Mouse (Mus musculus) MEL (cell line): ENCODE measurements around the gene Cpt1a. TPM values are rescaled to one million over a fixed set of nuclear protein-coding genes. Genes with fewer than 3 reads are reported as not detected.
A peak's percentile ranks its signal among the peaks of the same experiment; 100 is the strongest.

Experiments used
- DNase-seq: peaks from one replicate; pipeline ENCODE4 v3.0.0; 2011; ENCODE audit warnings: low read depth, low spot score
- H3K27ac ChIP-seq: 2 replicates; pipeline ENCODE4 v1.5.1; 2012; ENCODE audit warnings: low read depth, mild to moderate bottlenecking, control low read depth, low read length, moderate library complexity; ENCODE audit not compliant: control insufficient read depth
- H3K27me3 ChIP-seq, 2 experiments: fragments of 150-350 bp in 1 of 2; sonication (generic) in 1 of 2; 2 replicates each; pipeline ENCODE4 v1.6.1; 2012; ENCODE audit warnings: low read length in 2 of 2, mild to moderate bottlenecking in 2 of 2, improper control_type of control experiment in 1 of 2, moderate library complexity in 1 of 2; ENCODE audit not compliant: insufficient read depth in 2 of 2, control insufficient read depth in 1 of 2
- H3K36me3 ChIP-seq, 2 experiments: 2 replicates each; pipeline ENCODE4 v1.6.1; 2012 to 2014; ENCODE audit warnings: low read length in 2 of 2, improper control_type of control experiment in 1 of 2, inconsistent platforms in 1 of 2, mild to moderate bottlenecking in 1 of 2; ENCODE audit not compliant: insufficient read depth in 2 of 2, control insufficient read depth in 1 of 2
- H3K4me1 ChIP-seq, 2 experiments: fragments of 150-350 bp in 1 of 2; sonication (generic) in 1 of 2; 2 replicates each; pipeline ENCODE4 v1.6.1; 2012; ENCODE audit warnings: low read length in 2 of 2, improper control_type of control experiment in 1 of 2, mild to moderate bottlenecking in 1 of 2; ENCODE audit not compliant: insufficient read depth in 2 of 2, control insufficient read depth in 1 of 2
- H3K4me3 ChIP-seq, 2 experiments: fragments of 150-350 bp in 1 of 2; sonication (generic) in 1 of 2; 2 replicates each; pipeline ENCODE4 v1.5.1; 2012; ENCODE audit warnings: low read depth in 2 of 2, low read length in 2 of 2, mild to moderate bottlenecking in 2 of 2, moderate library complexity in 2 of 2, control low read depth in 1 of 2, improper control_type of control experiment in 1 of 2; ENCODE audit not compliant: control insufficient read depth in 1 of 2, insufficient read depth in 1 of 2
- H3K79me2 ChIP-seq: 2 replicates; pipeline ENCODE4 v1.6.1; 2012; ENCODE audit warnings: mild to moderate bottlenecking, low read length, moderate library complexity; ENCODE audit not compliant: control insufficient read depth, poor library complexity, insufficient read depth
- H3K9ac ChIP-seq: 2 replicates; pipeline ENCODE4 v1.6.1; 2012; ENCODE audit warnings: low read depth, mild to moderate bottlenecking, control low read depth, low read length, moderate library complexity; ENCODE audit not compliant: control insufficient read depth, poor library complexity, severe bottlenecking
- H3K9me3 ChIP-seq: fragments of 150-350 bp; sonication (generic); replicated peaks from 2 replicates; pipeline ENCODE4 v1.6.1; 2012; ENCODE audit warnings: mild to moderate bottlenecking, low read length, improper control_type of control experiment, moderate library complexity; ENCODE audit not compliant: insufficient read depth
- CHD1 ChIP-seq: IDR thresholded peaks from 2 replicates; pipeline ENCODE4 v1.6.1; 2012; ENCODE audit warnings: low read depth, mild to moderate bottlenecking, inconsistent platforms, low read length, improper control_type of control experiment
- CTCF ChIP-seq, 3 experiments: IDR thresholded peaks in 2 of 3; conservative IDR thresholded peaks in 1 of 3; 2 replicates each; pipeline ENCODE4 v1.5.1; 2011 to 2012; ENCODE audit warnings: low read length in 3 of 3, low read depth in 2 of 3, mild to moderate bottlenecking in 2 of 3, improper control_type of control experiment in 1 of 3, inconsistent platforms in 1 of 3, mixed read lengths in 1 of 3, moderate library complexity in 1 of 3; ENCODE audit not compliant: control insufficient read depth in 1 of 3, insufficient read depth in 1 of 3, poor library complexity in 1 of 3, severe bottlenecking in 1 of 3
- E2F4 ChIP-seq: IDR thresholded peaks from 2 replicates; pipeline ENCODE4 v1.6.1; 2011; ENCODE audit warnings: low read depth, low read length, improper control_type of control experiment, borderline replicate concordance
- KAT2A ChIP-seq: conservative IDR thresholded peaks from 2 replicates; pipeline ENCODE4 v1.6.1; 2012; ENCODE audit warnings: low read depth, low read length, improper control_type of control experiment, inconsistent platforms
- MEF2A ChIP-seq: IDR thresholded peaks from 2 replicates; pipeline ENCODE4 v1.6.1; 2014; ENCODE audit warnings: low read depth, mild to moderate bottlenecking, inconsistent platforms, low read length, improper control_type of control experiment; ENCODE audit not compliant: poor library complexity, insufficient replicate concordance, severe bottlenecking; ENCODE audit errors: extremely low read depth
- MXI1 ChIP-seq: IDR thresholded peaks from 2 replicates; pipeline ENCODE4 v1.6.1; 2011; ENCODE audit warnings: mild to moderate bottlenecking, low read depth, low read length, improper control_type of control experiment
- NELFE ChIP-seq: IDR thresholded peaks from 2 replicates; pipeline ENCODE4 v1.6.1; 2011; ENCODE audit warnings: low read depth, low read length, improper control_type of control experiment
- POLR2A ChIP-seq, 2 experiments: IDR thresholded peaks; 2 replicates each; pipeline ENCODE4 v1.6.1; 2011 to 2012; ENCODE audit warnings: low read length in 2 of 2, mild to moderate bottlenecking in 2 of 2, control low read depth in 1 of 2, improper control_type of control experiment in 1 of 2, low read depth in 1 of 2, moderate library complexity in 1 of 2; ENCODE audit not compliant: control insufficient read depth in 1 of 2, insufficient read depth in 1 of 2, poor library complexity in 1 of 2
- RAD21 ChIP-seq: IDR thresholded peaks from 2 replicates; pipeline ENCODE4 v1.6.1; 2011; ENCODE audit warnings: mild to moderate bottlenecking, low read depth, low read length, improper control_type of control experiment
- USF2 ChIP-seq, 2 experiments: IDR thresholded peaks; 2 replicates each; pipeline ENCODE4 v1.6.1; 2011 to 2012; ENCODE audit warnings: improper control_type of control experiment in 2 of 2, low read length in 2 of 2, borderline replicate concordance in 1 of 2, inconsistent platforms in 1 of 2, low read depth in 1 of 2, mild to moderate bottlenecking in 1 of 2; ENCODE audit not compliant: insufficient read depth in 1 of 2
- ZNF384 ChIP-seq: IDR thresholded peaks from 2 replicates; pipeline ENCODE4 v1.6.1; 2012; ENCODE audit warnings: low read depth, mild to moderate bottlenecking, inconsistent platforms, low read length, improper control_type of control experiment
- polyA plus RNA-seq, 2 experiments: library from polyadenylated mRNA; stranded (reverse) in 1 of 2; unstranded in 1 of 2; fragments of >175 nt in 1 of 2; fragments of >200 nt in 1 of 2; gene quantifications; 2 replicates each; pipeline versions ENCODE4 v1.2.1 to v1.2.4; 2012; ENCODE audit warnings: low replicate concordance in 2 of 2, low read depth in 1 of 2; ENCODE audit not compliant: insufficient read length in 2 of 2, insufficient read depth in 1 of 2, missing spikeins in 1 of 2
- total RNA-seq: library from RNA; depleted of rRNA; stranded (reverse); fragments of 300-350 nt; gene quantifications from 2 replicates; pipeline ENCODE4 v1.2.3, GENCODE M21; 2012

The Cpt1a gene
- total and polyA plus RNA-seq, 3 experiments, result 16.1 to 40.4 TPM; not detected in 1

DNA sequence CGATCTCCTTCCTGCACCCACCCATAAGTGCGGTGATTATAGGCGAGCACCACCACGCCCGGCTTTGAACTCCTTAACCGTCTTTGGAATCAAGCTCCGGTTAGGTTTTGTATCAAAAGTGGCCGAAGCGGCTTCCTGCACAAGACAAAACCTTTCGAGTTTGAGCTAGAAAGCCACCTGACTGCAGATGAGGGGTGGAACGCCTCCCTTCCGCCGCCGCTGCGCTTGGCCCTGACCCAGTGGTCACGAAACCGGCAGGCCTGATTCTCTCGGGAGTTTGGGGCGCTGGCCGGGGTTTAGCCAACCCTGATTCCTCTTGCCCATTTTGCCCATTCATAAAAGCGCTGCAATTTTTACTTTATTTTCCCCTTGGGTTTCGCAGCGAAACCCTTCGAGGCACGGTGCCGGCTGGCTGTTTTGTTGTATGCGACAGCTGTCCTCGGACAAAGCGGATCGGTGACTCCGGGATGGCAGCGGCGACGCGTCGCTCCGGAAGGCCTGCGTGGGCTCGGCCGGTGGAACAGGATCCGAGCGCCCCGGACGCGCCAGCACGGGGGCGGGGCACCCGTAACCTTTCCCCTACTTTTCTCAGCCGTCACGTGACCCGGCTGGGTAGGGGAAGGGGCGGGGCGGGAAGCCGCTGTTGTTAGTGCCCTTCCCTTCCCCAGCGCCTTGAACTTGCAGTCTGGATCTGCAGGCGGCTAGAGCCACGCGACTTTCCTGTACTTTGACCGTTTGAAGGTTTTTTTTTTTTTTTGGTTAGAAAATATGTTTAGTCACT is 3.0 kb downstream of the Cpt1a start (continued):
- no peak for TF ChIP-seq KAT2A
- no peak for TF ChIP-seq E2F4
- TF ChIP-seq CTCF (IDR thresholded peaks at IDR 0.05 in 2 of 3, conservative IDR thresholded peaks at IDR 0.05 in 1 of 3; ENCODE audit: control insufficient read depth in 1 of 3, insufficient read depth in 1 of 3, low read depth in 2 of 3, low read length in 3 of 3, poor library complexity in 1 of 3, severe bottlenecking in 1 of 3), result no peak
- no peak for TF ChIP-seq RAD21
- TF ChIP-seq, all 39 proteins: peak for 16

DNA sequence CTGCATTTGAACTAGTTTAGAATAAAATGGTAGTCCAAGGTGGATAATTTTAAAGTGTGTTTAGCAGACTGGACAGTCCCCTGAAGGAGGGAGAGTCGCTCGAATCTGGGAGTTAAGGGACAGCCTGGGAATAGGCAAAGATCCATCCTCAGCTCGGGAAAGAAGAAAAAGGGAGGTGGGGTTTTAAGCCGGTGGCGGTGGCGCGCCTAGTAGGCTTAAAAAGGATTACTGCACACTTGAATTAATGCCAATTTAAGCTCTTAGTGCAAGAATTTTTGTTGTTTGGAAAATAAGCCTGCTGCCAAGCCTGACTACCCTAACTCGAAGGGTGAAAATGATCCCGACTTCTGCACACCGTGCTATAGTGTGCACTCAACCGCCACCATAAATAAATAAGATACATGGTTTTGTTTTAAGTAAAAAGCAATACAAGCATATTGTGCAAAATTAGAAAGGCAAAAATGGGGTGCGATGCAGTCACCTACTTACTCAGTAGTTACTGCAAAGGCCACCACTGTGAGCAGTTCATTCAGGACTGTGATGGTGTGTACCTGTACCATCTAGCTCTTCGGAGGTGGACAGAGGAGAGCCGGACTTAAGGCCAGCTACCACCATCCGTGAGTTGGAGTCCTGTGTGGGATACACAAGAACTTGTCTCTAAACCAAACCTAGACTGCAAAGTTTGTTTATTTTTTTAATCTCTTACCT is 3.8 kb downstream of the Cpt1a start:
- Histone ChIP-seq H3K4me1 (peaks cover 3 to 14% of the 10 kb centered on the region in 2 experiments), H3K27ac (peak overlapping the region; percentile 88), H3K36me3 (peaks cover 0 to 6% of the 10 kb centered on the region in 2 experiments; a peak in 2 of 4 replicates), H3K4me3 (peak overlapping the region; percentile 57 to 60), H3K27me3 (no peaks in the 10 kb centered on the region), H3K9ac (peak overlapping the region; percentile 74), H3K9me3 (no peaks in the 10 kb centered on the region), H3K79me2 (peaks cover 1% of the 10 kb centered on the region)
- TF ChIP-seq MEF2A (no peak), POLR2A (IDR thresholded peaks at IDR 0.05; ENCODE audit: control insufficient read depth in 1 of 2, insufficient read depth in 1 of 2, low read depth in 1 of 2, low read length in 2 of 2, poor library complexity in 1 of 2) (no peak; a peak in 1 of 4 replicates), USF2 (IDR thresholded peaks at IDR 0.05; ENCODE audit: borderline replicate concordance in 1 of 2, insufficient read depth in 1 of 2, low read depth in 1 of 2, low read length in 2 of 2) (no peak), CHD1 (no peak), KAT2A (no peak), NELFE (no peak), MXI1 (no peak), ZNF384 (no peak)
- DNase-seq, result peak; percentile 58

DNA sequence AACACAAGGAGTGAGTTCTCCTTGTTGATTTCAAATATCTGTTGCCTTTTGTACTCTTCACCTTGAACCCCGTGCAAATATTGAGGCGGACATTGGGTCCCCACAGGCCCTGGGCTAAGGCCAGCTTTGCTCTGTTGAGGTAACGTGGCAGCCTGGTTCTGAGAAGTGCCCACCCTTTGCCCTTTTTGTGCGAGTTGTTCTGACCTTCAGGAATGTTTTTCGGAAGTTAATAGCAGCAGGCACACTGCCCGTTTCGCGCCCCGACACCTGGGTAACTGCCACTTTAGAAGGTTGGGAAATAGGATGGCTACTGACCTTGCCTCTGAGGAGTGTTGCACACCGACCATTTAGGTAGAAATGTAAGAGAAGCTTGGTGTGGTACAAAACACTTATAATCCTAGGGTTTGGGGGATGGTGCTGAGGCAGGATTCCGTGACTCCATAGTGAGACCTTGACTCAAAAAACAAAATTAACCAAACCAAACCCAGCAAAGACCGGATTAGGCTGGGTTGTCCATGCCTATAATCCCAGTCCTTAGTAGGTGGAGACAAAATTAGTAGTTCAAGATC is 4.4 kb downstream of the Cpt1a start:
- Histone ChIP-seq H3K27me3 (no peaks in the 10 kb centered on the region), H3K4me3 (no peak overlapping the region), H3K36me3 (peaks cover 0 to 6% of the 10 kb centered on the region in 2 experiments; a peak in 2 of 4 replicates), H3K79me2 (peaks cover 1% of the 10 kb centered on the region), H3K9me3 (no peaks in the 10 kb centered on the region), H3K9ac (no peak overlapping the region), H3K4me1 (peaks cover 0 to 11% of the 10 kb centered on the region in 2 experiments; a peak in 1 of 4 replicates), H3K27ac (no peak overlapping the region)
- TF ChIP-seq MEF2A, result no peak
- no peak for DNase-seq
